Mouse (Mus musculus) MEL (cell line): ENCODE measurements around the gene Zfp652. TPM values are rescaled to one million over a fixed set of nuclear protein-coding genes. Genes with fewer than 3 reads are reported as not detected.

Experiments
- DNase-seq: peaks from one replicate; pipeline ENCODE4 v3.0.0; 2011; ENCODE audit warnings: low read depth, low spot score
- H3K27ac ChIP-seq: 2 replicates; pipeline ENCODE4 v1.5.1; 2012; ENCODE audit warnings: low read depth, mild to moderate bottlenecking, control low read depth, low read length, moderate library complexity; ENCODE audit not compliant: control insufficient read depth
- H3K27me3 ChIP-seq, 2 experiments: fragments of 150-350 bp in 1 of 2; sonication (generic) in 1 of 2; 2 replicates each; pipeline ENCODE4 v1.6.1; 2012; ENCODE audit warnings: low read length in 2 of 2, mild to moderate bottlenecking in 2 of 2, improper control_type of control experiment in 1 of 2, moderate library complexity in 1 of 2; ENCODE audit not compliant: insufficient read depth in 2 of 2, control insufficient read depth in 1 of 2
- H3K36me3 ChIP-seq, 2 experiments: 2 replicates each; pipeline ENCODE4 v1.6.1; 2012 to 2014; ENCODE audit warnings: low read length in 2 of 2, improper control_type of control experiment in 1 of 2, inconsistent platforms in 1 of 2, mild to moderate bottlenecking in 1 of 2; ENCODE audit not compliant: insufficient read depth in 2 of 2, control insufficient read depth in 1 of 2
- H3K4me1 ChIP-seq, 2 experiments: fragments of 150-350 bp in 1 of 2; sonication (generic) in 1 of 2; 2 replicates each; pipeline ENCODE4 v1.6.1; 2012; ENCODE audit warnings: low read length in 2 of 2, improper control_type of control experiment in 1 of 2, mild to moderate bottlenecking in 1 of 2; ENCODE audit not compliant: insufficient read depth in 2 of 2, control insufficient read depth in 1 of 2
- H3K4me3 ChIP-seq, 2 experiments: fragments of 150-350 bp in 1 of 2; sonication (generic) in 1 of 2; 2 replicates each; pipeline ENCODE4 v1.5.1; 2012; ENCODE audit warnings: low read depth in 2 of 2, low read length in 2 of 2, mild to moderate bottlenecking in 2 of 2, moderate library complexity in 2 of 2, control low read depth in 1 of 2, improper control_type of control experiment in 1 of 2; ENCODE audit not compliant: control insufficient read depth in 1 of 2, insufficient read depth in 1 of 2
- H3K79me2 ChIP-seq: 2 replicates; pipeline ENCODE4 v1.6.1; 2012; ENCODE audit warnings: mild to moderate bottlenecking, low read length, moderate library complexity; ENCODE audit not compliant: control insufficient read depth, poor library complexity, insufficient read depth
- H3K9ac ChIP-seq: 2 replicates; pipeline ENCODE4 v1.6.1; 2012; ENCODE audit warnings: low read depth, mild to moderate bottlenecking, control low read depth, low read length, moderate library complexity; ENCODE audit not compliant: control insufficient read depth, poor library complexity, severe bottlenecking
- H3K9me3 ChIP-seq: fragments of 150-350 bp; sonication (generic); replicated peaks from 2 replicates; pipeline ENCODE4 v1.6.1; 2012; ENCODE audit warnings: mild to moderate bottlenecking, low read length, improper control_type of control experiment, moderate library complexity; ENCODE audit not compliant: insufficient read depth
- CHD1 ChIP-seq: IDR thresholded peaks from 2 replicates; pipeline ENCODE4 v1.6.1; 2012; ENCODE audit warnings: low read depth, mild to moderate bottlenecking, inconsistent platforms, low read length, improper control_type of control experiment
- CTCF ChIP-seq, 3 experiments: IDR thresholded peaks in 2 of 3; conservative IDR thresholded peaks in 1 of 3; 2 replicates each; pipeline ENCODE4 v1.5.1; 2011 to 2012; ENCODE audit warnings: low read length in 3 of 3, low read depth in 2 of 3, mild to moderate bottlenecking in 2 of 3, improper control_type of control experiment in 1 of 3, inconsistent platforms in 1 of 3, mixed read lengths in 1 of 3, moderate library complexity in 1 of 3; ENCODE audit not compliant: control insufficient read depth in 1 of 3, insufficient read depth in 1 of 3, poor library complexity in 1 of 3, severe bottlenecking in 1 of 3
- E2F4 ChIP-seq: IDR thresholded peaks from 2 replicates; pipeline ENCODE4 v1.6.1; 2011; ENCODE audit warnings: low read depth, low read length, improper control_type of control experiment, borderline replicate concordance
- HCFC1 ChIP-seq: IDR thresholded peaks from 2 replicates; pipeline ENCODE4 v1.6.1; 2012; ENCODE audit warnings: low read depth, mild to moderate bottlenecking, inconsistent platforms, low read length, improper control_type of control experiment, moderate library complexity
- JUND ChIP-seq: IDR thresholded peaks from 2 replicates; pipeline ENCODE4 v1.6.1; 2011; ENCODE audit warnings: low read depth, mild to moderate bottlenecking, improper control_type of control experiment, low read length
- MYB ChIP-seq: IDR thresholded peaks from 2 replicates; pipeline ENCODE4 v1.6.1; 2011; ENCODE audit warnings: mild to moderate bottlenecking, low read depth, low read length, improper control_type of control experiment
- MYC ChIP-seq: IDR thresholded peaks from 2 replicates; pipeline ENCODE4 v1.6.1; 2011; ENCODE audit warnings: low read depth, mild to moderate bottlenecking, low read length, improper control_type of control experiment, moderate library complexity
- POLR2A ChIP-seq, 2 experiments: IDR thresholded peaks; 2 replicates each; pipeline ENCODE4 v1.6.1; 2011 to 2012; ENCODE audit warnings: low read length in 2 of 2, mild to moderate bottlenecking in 2 of 2, control low read depth in 1 of 2, improper control_type of control experiment in 1 of 2, low read depth in 1 of 2, moderate library complexity in 1 of 2; ENCODE audit not compliant: control insufficient read depth in 1 of 2, insufficient read depth in 1 of 2, poor library complexity in 1 of 2
- POLR2AphosphoS2 ChIP-seq: IDR thresholded peaks from 2 replicates; pipeline ENCODE4 v1.6.1; 2011; ENCODE audit warnings: low read length, improper control_type of control experiment
- POLR2AphosphoS5 ChIP-seq: IDR thresholded peaks from 2 replicates; pipeline ENCODE4 v1.6.1; 2012; ENCODE audit warnings: low read depth, borderline replicate concordance, mild to moderate bottlenecking, inconsistent platforms, low read length, moderate library complexity, mixed read lengths
- RAD21 ChIP-seq: IDR thresholded peaks from 2 replicates; pipeline ENCODE4 v1.6.1; 2011; ENCODE audit warnings: mild to moderate bottlenecking, low read depth, low read length, improper control_type of control experiment
- RCOR1 ChIP-seq: IDR thresholded peaks from 2 replicates; pipeline ENCODE4 v1.6.1; 2012; ENCODE audit warnings: low read depth, mild to moderate bottlenecking, inconsistent platforms, low read length, improper control_type of control experiment
- SIN3A ChIP-seq: IDR thresholded peaks from 2 replicates; pipeline ENCODE4 v1.6.1; 2012; ENCODE audit warnings: low read length, improper control_type of control experiment, inconsistent platforms
- TAL1 ChIP-seq: IDR thresholded peaks from 2 replicates; pipeline ENCODE4 v1.6.1; 2012; ENCODE audit warnings: mild to moderate bottlenecking, inconsistent platforms, low read length, moderate library complexity, mixed read lengths
- TBP ChIP-seq: IDR thresholded peaks from 2 replicates; pipeline ENCODE4 v1.8.0; 2011; ENCODE audit warnings: low read depth, low read length, improper control_type of control experiment
- TCF12 ChIP-seq: IDR thresholded peaks from 2 replicates; pipeline ENCODE4 v1.6.1; 2014; ENCODE audit warnings: low read depth, mild to moderate bottlenecking, inconsistent platforms, low read length, improper control_type of control experiment, moderate library complexity
- USF2 ChIP-seq, 2 experiments: IDR thresholded peaks; 2 replicates each; pipeline ENCODE4 v1.6.1; 2011 to 2012; ENCODE audit warnings: improper control_type of control experiment in 2 of 2, low read length in 2 of 2, borderline replicate concordance in 1 of 2, inconsistent platforms in 1 of 2, low read depth in 1 of 2, mild to moderate bottlenecking in 1 of 2; ENCODE audit not compliant: insufficient read depth in 1 of 2
- ZC3H11A ChIP-seq: IDR thresholded peaks from 2 replicates; pipeline ENCODE4 v1.6.1; 2012; ENCODE audit warnings: low read depth, mild to moderate bottlenecking, inconsistent platforms, low read length, improper control_type of control experiment
- ZNF384 ChIP-seq: IDR thresholded peaks from 2 replicates; pipeline ENCODE4 v1.6.1; 2012; ENCODE audit warnings: low read depth, mild to moderate bottlenecking, inconsistent platforms, low read length, improper control_type of control experiment
- polyA plus RNA-seq, 2 experiments: library from polyadenylated mRNA; stranded (reverse) in 1 of 2; unstranded in 1 of 2; fragments of >175 nt in 1 of 2; fragments of >200 nt in 1 of 2; gene quantifications; 2 replicates each; pipeline versions ENCODE4 v1.2.1 to v1.2.4; 2012; ENCODE audit warnings: low replicate concordance in 2 of 2, low read depth in 1 of 2; ENCODE audit not compliant: insufficient read length in 2 of 2, insufficient read depth in 1 of 2, missing spikeins in 1 of 2
- total RNA-seq: library from RNA; depleted of rRNA; stranded (reverse); fragments of 300-350 nt; gene quantifications from 2 replicates; pipeline ENCODE4 v1.2.3, GENCODE M21; 2012

Gene Zfp652
- total and polyA plus RNA-seq, 3 experiments, result 19.3 to 38.5 (median 31.8) TPM

- no peak for TF ChIP-seq ZNF384
- no peak for TF ChIP-seq USF2 (IDR thresholded peaks at IDR 0.05; ENCODE audit: borderline replicate concordance in 1 of 2, insufficient read depth in 1 of 2, low read depth in 1 of 2, low read length in 2 of 2)
- TF ChIP-seq HCFC1, result no peak; the same call in 1 of the 2 replicates
- peak; percentile 70 for TF ChIP-seq TCF12
- TF ChIP-seq RCOR1, result peak; percentile 47
Observed at GRCm38 (mm10) chr11:95860071-95860490, 147.6 kb downstream of the Zfp652 start (continued).

GRCm38 (mm10) chr11:95861397-95861796 lies 148.9 kb downstream of the Zfp652 start:
- Histone ChIP-seq H3K36me3 (peaks cover 2 to 30% of the 10 kb centered on the region in 2 experiments), H3K9ac (no peak overlapping the region), H3K4me3 (no peak overlapping the region)
- TF ChIP-seq MYB (0 out of 2 replicates have a peak, but pooled peaks have one; percentile 31), SIN3A (no peak)
- TF ChIP-seq, all 39 proteins: peak for 1
- peaks cover 8 to 19% of the 10 kb centered on the region in 2 experiments for H3K4me1 ChIP-seq
- DNase-seq, result no peak
- H3K79me2 ChIP-seq, result peaks cover 8% of the 10 kb centered on the region
- H3K27me3 ChIP-seq, result no peaks in the 10 kb centered on the region
- peak overlapping the region; percentile 17; the same call in 1 of the 2 replicates for H3K27ac ChIP-seq
- no peaks in the 10 kb centered on the region for H3K9me3 ChIP-seq

- Histone ChIP-seq H3K36me3 (0 out of 4 replicates have a peak, but pooled peaks cover 0 to 3% of the 10 kb centered on the region in 2 experiments), H3K27ac (no peak overlapping the region), H3K4me3 (no peak overlapping the region), H3K79me2 (no peaks in the 10 kb centered on the region), H3K4me1 (peaks cover 0 to 3% of the 10 kb centered on the region in 2 experiments; a peak in 3 of 4 replicates), H3K9ac (no peak overlapping the region), H3K27me3 (no peaks in the 10 kb centered on the region), H3K9me3 (no peaks in the 10 kb centered on the region)
- no peak for DNase-seq
- no peak for TF ChIP-seq TBP
- TF ChIP-seq TAL1, result no peak
- TF ChIP-seq ZNF384, result peak; percentile 67
- no peak for TF ChIP-seq POLR2AphosphoS5
- TF ChIP-seq JUND, result no peak
- peak; percentile 32; the same call in 1 of the 2 replicates for TF ChIP-seq POLR2AphosphoS2
- TF ChIP-seq CHD1, result no peak
- no peak for TF ChIP-seq E2F4
- no peak for TF ChIP-seq CTCF (IDR thresholded peaks at IDR 0.05 in 2 of 3, conservative IDR thresholded peaks at IDR 0.05 in 1 of 3; ENCODE audit: control insufficient read depth in 1 of 3, insufficient read depth in 1 of 3, low read depth in 2 of 3, low read length in 3 of 3, poor library complexity in 1 of 3, severe bottlenecking in 1 of 3)
- no peak for TF ChIP-seq MYC
- TF ChIP-seq POLR2A (IDR thresholded peaks at IDR 0.05; ENCODE audit: control insufficient read depth in 1 of 2, insufficient read depth in 1 of 2, low read depth in 1 of 2, low read length in 2 of 2, poor library complexity in 1 of 2), result no peak
- no peak for TF ChIP-seq RCOR1
- TF ChIP-seq RAD21, result no peak
- no peak for TF ChIP-seq ZC3H11A
Observed at GRCm38 (mm10) chr11:95869442-95869841, 157.0 kb downstream of the Zfp652 start.
